Mouse (Mus musculus): Measurements from ENCODE around the gene Zcchc3. TPM values are rescaled to one million over a fixed set of nuclear protein-coding genes. Genes with fewer than 3 reads are reported as not detected.

Zcchc3 gene
- 2.1 and 2.6 TPM in 2 replicates for polyA plus RNA-seq (2012; rRNA removed; ENCODE audit: low replicate concordance)

GRCm38 (mm10) chr2:152414591-152415165 is at the start of gene Zcchc3:
TSS of gene Zcchc3 (minus strand) at chr2:152415027.

DNA sequence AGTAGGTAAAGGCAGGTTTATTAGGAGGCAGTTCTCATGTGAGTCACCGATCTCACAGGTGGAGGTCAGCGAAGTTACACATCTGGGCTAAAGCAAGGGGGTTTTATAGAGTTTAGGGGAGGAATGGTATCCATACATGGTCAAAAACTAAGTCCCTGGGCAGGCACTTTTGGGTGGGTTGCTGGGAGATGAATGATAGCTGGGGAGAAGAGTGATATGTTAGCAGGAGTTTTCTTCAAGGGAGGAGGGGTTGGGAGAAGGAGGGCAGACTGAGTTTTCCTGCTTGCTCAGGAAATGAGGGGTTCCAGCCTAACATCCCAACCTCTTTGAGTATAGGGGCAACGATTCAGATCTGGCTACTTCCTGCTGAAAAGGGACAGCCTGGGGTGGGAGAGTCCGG is 460 bp upstream of the Zcchc3 start, which contains the start of gene 6820408C15Rik:
6820408C15Rik (plus strand) TSS at position 301 of the 400 bp plus-strand sequence.

GRCm38 (mm10) chr2:152397680-152398435 is 17.0 kb downstream of the Zcchc3 start, which contains the start of gene Sox12:
TSS of gene Sox12 (minus strand) at chr2:152398063.

DNA sequence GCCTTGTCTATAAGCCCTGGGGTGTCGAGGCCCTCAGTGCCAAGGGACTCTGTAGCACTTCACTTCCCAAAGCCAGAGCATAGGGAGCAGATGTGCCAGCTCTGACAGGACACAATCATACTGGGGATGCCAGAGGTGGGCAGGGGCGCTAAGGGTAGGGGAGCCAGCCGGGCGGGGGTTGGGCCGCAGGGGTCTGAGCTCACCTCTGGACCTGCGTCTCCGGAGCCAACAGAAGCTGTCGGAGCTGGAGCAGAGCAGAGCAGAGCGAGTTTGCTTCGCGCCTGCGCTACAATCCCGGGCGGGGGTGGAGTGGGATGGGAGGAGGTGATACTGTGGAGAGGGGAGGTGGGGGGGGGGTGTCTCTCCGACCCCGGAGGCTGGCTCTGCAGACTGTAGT is 38.5 kb downstream of the Zcchc3 start, which contains the start of gene Nrsn2:
Nrsn2 (minus strand) TSS at position 294 of the 397 bp plus-strand sequence.

Other genes starting within 250 kb of the Zcchc3 start
- 15.5 and 32.7 TPM in 2 replicates for gene Csnk2a1, start 188.2 kb downstream of the Zcchc3 start, polyA plus RNA-seq (2012; rRNA removed; ENCODE audit: low replicate concordance)
- 68.4 and 104 TPM in 2 replicates for gene Tbc1d20, start 121.2 kb downstream of the Zcchc3 start, polyA plus RNA-seq (2012; rRNA removed; ENCODE audit: low replicate concordance)
- gene Rbck1, start 82.4 kb downstream of the Zcchc3 start, polyA plus RNA-seq (2012; rRNA removed; ENCODE audit: low replicate concordance): 294 and 352 TPM in 2 replicates
- gene Trib3, start 71.0 kb downstream of the Zcchc3 start, polyA plus RNA-seq (2012; rRNA removed; ENCODE audit: low replicate concordance): 5.7 and 10.4 TPM in 2 replicates
- gene Nrsn2, start 38.4 kb downstream of the Zcchc3 start, polyA plus RNA-seq (2012; rRNA removed; ENCODE audit: low replicate concordance): not detected in 2 replicates
- gene Sox12, start 17.0 kb downstream of the Zcchc3 start, polyA plus RNA-seq (2012; rRNA removed; ENCODE audit: low replicate concordance): 5.9 and 9.2 TPM in 2 replicates
- gene 6820408C15Rik, start 560 bp upstream of the Zcchc3 start, polyA plus RNA-seq (2012; rRNA removed; ENCODE audit: low replicate concordance): 0.08 and 0.17 TPM in 2 replicates
- gene Defb23, start 49.6 kb upstream of the Zcchc3 start, polyA plus RNA-seq (2012; rRNA removed; ENCODE audit: low replicate concordance): not detected in 2 replicates
- gene Defb20, start 62.0 kb upstream of the Zcchc3 start, polyA plus RNA-seq (2012; rRNA removed; ENCODE audit: low replicate concordance): not detected in 2 replicates
- not detected in 2 replicates for gene Defb22, start 75.1 kb upstream of the Zcchc3 start, polyA plus RNA-seq (2012; rRNA removed; ENCODE audit: low replicate concordance)
- gene Defb26, start 96.7 kb upstream of the Zcchc3 start, polyA plus RNA-seq (2012; rRNA removed; ENCODE audit: low replicate concordance): not detected in 2 replicates
- gene Defb28, start 103.2 kb upstream of the Zcchc3 start, polyA plus RNA-seq (2012; rRNA removed; ENCODE audit: low replicate concordance): not detected in 2 replicates
- gene Defb29, start 125.1 kb upstream of the Zcchc3 start, polyA plus RNA-seq (2012; rRNA removed; ENCODE audit: low replicate concordance): not detected in 2 replicates
- gene Gm17416, start 154.3 kb upstream of the Zcchc3 start, polyA plus RNA-seq (2012; rRNA removed; ENCODE audit: low replicate concordance): not detected in 2 replicates
- gene Defb21, start 157.7 kb upstream of the Zcchc3 start, polyA plus RNA-seq (2012; rRNA removed; ENCODE audit: low replicate concordance): not detected in 2 replicates
- not detected in 2 replicates for gene Defb19, start 165.3 kb upstream of the Zcchc3 start, polyA plus RNA-seq (2012; rRNA removed; ENCODE audit: low replicate concordance)
- gene Defb45, start 184.4 kb upstream of the Zcchc3 start, polyA plus RNA-seq (2012; rRNA removed; ENCODE audit: low replicate concordance): not detected in 2 replicates
- not detected in 2 replicates for gene Defb36, start 189.3 kb upstream of the Zcchc3 start, polyA plus RNA-seq (2012; rRNA removed; ENCODE audit: low replicate concordance)
- 1.1 TPM in 1 of 2 replicates, not detected in the other for gene Defb25, start 208.0 kb upstream of the Zcchc3 start, polyA plus RNA-seq (2012; rRNA removed; ENCODE audit: low replicate concordance)
- gene Rem1, start 211.9 kb upstream of the Zcchc3 start, polyA plus RNA-seq (2012; rRNA removed; ENCODE audit: low replicate concordance): 9.5 and 17.9 TPM in 2 replicates

All from mammary gland, adult 2 months (tissue).